Mouse (Mus musculus) limb, embryonic 14.5 days (tissue): ENCODE measurements around the gene Gm28372. TPM values are rescaled to one million over a fixed set of nuclear protein-coding genes. Genes with fewer than 3 reads are reported as not detected.
"Not testable (repeated sequence)": the region's sequence is repeated elsewhere in the genome, so short reads cannot be mapped to it uniquely, and the experiment has no call there.

Source experiments
- ATAC-seq: fragments of 200-750 bp; cut with Nextera tagmentation; 2 replicates; pipeline ENCODE4 v1.8.0; 2017; ENCODE audit warnings: low read depth, moderate number of reproducible peaks, moderate TSS enrichment; ENCODE audit not compliant: low FRiP score
- DNase-seq: peaks from one replicate; pipeline ENCODE4 v3.0.0-alpha.2; 2015; ENCODE audit warnings: low spot score
- H3K27ac ChIP-seq: fragments of 300-500 bp; sonication (generic); replicated peaks from 2 replicates; pipeline ENCODE4 v1.5.1; 2014; ENCODE audit warnings: low read depth, mild to moderate bottlenecking, low read length, moderate library complexity, mixed read lengths
- H3K27me3 ChIP-seq: fragments of 300-500 bp; sonication (generic); 2 replicates; pipeline ENCODE4 v1.6.1; 2014; ENCODE audit warnings: low read length, mixed read lengths; ENCODE audit not compliant: control insufficient read depth, insufficient read depth
- H3K36me3 ChIP-seq: fragments of 300-500 bp; sonication (generic); 2 replicates; pipeline ENCODE4 v1.6.1; 2014; ENCODE audit warnings: mild to moderate bottlenecking, low read length, moderate library complexity, mixed read lengths; ENCODE audit not compliant: control insufficient read depth, insufficient read depth
- H3K4me1 ChIP-seq: fragments of 300-500 bp; sonication (generic); 2 replicates; pipeline ENCODE4 v1.6.1; 2014; ENCODE audit warnings: antibody characterized with exemption, low read length, mixed read lengths; ENCODE audit not compliant: control insufficient read depth, insufficient read depth
- H3K4me2 ChIP-seq: fragments of 300-500 bp; sonication (generic); replicated peaks from 2 replicates; pipeline ENCODE4 v1.6.1; 2014; ENCODE audit warnings: low read depth, mild to moderate bottlenecking, low read length, moderate library complexity; ENCODE audit not compliant: severe bottlenecking
- H3K4me3 ChIP-seq: fragments of 300-500 bp; sonication (generic); replicated peaks from 2 replicates; pipeline ENCODE4 v1.5.1; 2014; ENCODE audit warnings: low read length
- H3K9ac ChIP-seq: fragments of 300-500 bp; sonication (generic); 2 replicates; pipeline ENCODE4 v1.6.1; 2014; ENCODE audit warnings: mild to moderate bottlenecking, low read depth, low read length, moderate library complexity; ENCODE audit not compliant: severe bottlenecking
- H3K9me3 ChIP-seq: fragments of 300-500 bp; sonication (generic); 2 replicates; pipeline ENCODE4 v1.6.1; 2016; ENCODE audit warnings: low read length; ENCODE audit not compliant: control insufficient read depth
- POLR2A ChIP-seq: fragments of 200-500 bp; IDR thresholded peaks from 2 replicates; pipeline ENCODE4 v1.8.0; 2012; ENCODE audit warnings: inconsistent platforms, mild to moderate bottlenecking, moderate library complexity, borderline replicate concordance; ENCODE audit not compliant: insufficient read depth, insufficient read length; ENCODE audit errors: extremely low read depth
- WGBS: fragments of 180-500 bp; shearing (Covaris S2); extraction: QIAGEN DNeasy Blood & Tissue Kit; methylation state at CpG from one replicate; pipeline ENCODE4 v1.1.7; 2014; 5-methylcytosine and 5-hydroxymethylcytosine counted together
- polyA plus RNA-seq, 2 experiments: library from polyadenylated mRNA; depleted of rRNA in 1 of 2; stranded (reverse) in 1 of 2; unstranded in 1 of 2; fragments of >200 nt; fragmentation: Nextera tagmentation in 1 of 2; extraction: Ambion mirVana in 1 of 2; gene quantifications; 2 replicates each; pipeline versions ENCODE4 v1.2.1 to v1.2.3; 2012 to 2014

The Gm28372 gene
- polyA plus RNA-seq, 2 experiments = not detected

- no peaks in the 10 kb centered on the region for H3K9me3 ChIP-seq
- H3K4me2 ChIP-seq = no peak overlapping the region
- H3K4me3 ChIP-seq = no peak overlapping the region
- H3K36me3 ChIP-seq = no peaks in the 10 kb centered on the region
- H3K27ac ChIP-seq = no peak overlapping the region
- TF ChIP-seq POLR2A = no peak
- DNase-seq = no peak
- WGBS = 58% methylated on average over 4 of the region's 4 CpGs
- H3K27me3 ChIP-seq = peaks cover 34% of the 10 kb centered on the region
- no peak for ATAC-seq
- no peak overlapping the region for H3K9ac ChIP-seq
- H3K4me1 ChIP-seq = no peaks in the 10 kb centered on the region
These were observed 37.7 kb upstream of the Gm28372 start for GRCm38 (mm10) chr2:130367386-130367785.

- H3K4me3 ChIP-seq, H3K9me3 ChIP-seq, DNase-seq, H3K9ac ChIP-seq, H3K4me2 ChIP-seq, H3K36me3 ChIP-seq, H3K4me1 ChIP-seq, H3K27ac ChIP-seq, H3K27me3 ChIP-seq, ATAC-seq: not testable (repeated sequence)
- 36% methylated on average over 1 of the region's 1 CpGs for WGBS
These were observed 32.0 kb upstream of the Gm28372 start for GRCm38 (mm10) chr2:130373026-130373425.

GRCm38 (mm10) chr2:130374951-130375350, 30.1 kb upstream of the Gm28372 start:
- Histone ChIP-seq H3K36me3 (no peaks in the 10 kb centered on the region), H3K4me2 (no peak overlapping the region), H3K9me3 (no peaks in the 10 kb centered on the region), H3K4me3 (no peak overlapping the region), H3K27me3 (no peaks in the 10 kb centered on the region), H3K4me1 (no peaks in the 10 kb centered on the region), H3K9ac (no peak overlapping the region), H3K27ac (no peak overlapping the region)
- no peak for TF ChIP-seq POLR2A
- DNase-seq = no peak
- 46% methylated on average over 4 of the region's 4 CpGs for WGBS
- no peak for ATAC-seq

GRCm38 (mm10) chr2:130383205-130383604, 21.8 kb upstream of the Gm28372 start:
- no peak overlapping the region for H3K9ac ChIP-seq
- no peak for TF ChIP-seq POLR2A
- H3K36me3 ChIP-seq = no peaks in the 10 kb centered on the region
- no peak for ATAC-seq
- no peaks in the 10 kb centered on the region for H3K27me3 ChIP-seq
- no peaks in the 10 kb centered on the region for H3K4me1 ChIP-seq
- no peak overlapping the region for H3K4me3 ChIP-seq
- no peaks in the 10 kb centered on the region for H3K9me3 ChIP-seq
- no peak overlapping the region for H3K27ac ChIP-seq
- no peak for DNase-seq
- WGBS = 46% methylated on average over 3 of the region's 3 CpGs
- H3K4me2 ChIP-seq = no peak overlapping the region

- H3K4me2 ChIP-seq = no peak overlapping the region
- H3K27ac ChIP-seq = no peak overlapping the region
- no peak for DNase-seq
- no peak for ATAC-seq
- no peaks in the 10 kb centered on the region for H3K27me3 ChIP-seq
- no peak overlapping the region for H3K9ac ChIP-seq
- H3K4me1 ChIP-seq = no peaks in the 10 kb centered on the region
- no peaks in the 10 kb centered on the region for H3K9me3 ChIP-seq
- no peaks in the 10 kb centered on the region for H3K36me3 ChIP-seq
- 57% methylated on average over 6 of the region's 6 CpGs for WGBS
- H3K4me3 ChIP-seq = no peak overlapping the region
- no peak for TF ChIP-seq POLR2A
These were observed 21.1 kb upstream of the Gm28372 start for GRCm38 (mm10) chr2:130383895-130384294.

GRCm38 (mm10) chr2:130386212-130386611, 18.8 kb upstream of the Gm28372 start:
- Histone ChIP-seq H3K4me2 (no peak overlapping the region), H3K27ac (no peak overlapping the region), H3K9me3 (no peaks in the 10 kb centered on the region), H3K4me3 (no peak overlapping the region), H3K36me3 (peaks cover 10% of the 10 kb centered on the region), H3K27me3 (no peaks in the 10 kb centered on the region), H3K9ac (no peak overlapping the region), H3K4me1 (no peaks in the 10 kb centered on the region)
- 65% methylated on average over 1 of the region's 1 CpGs for WGBS
- no peak for TF ChIP-seq POLR2A
- DNase-seq (no peak), ATAC-seq (no peak)
